8 mouse cellular contexts compared by ENCODE assay signal in the genomic region with DNA sequence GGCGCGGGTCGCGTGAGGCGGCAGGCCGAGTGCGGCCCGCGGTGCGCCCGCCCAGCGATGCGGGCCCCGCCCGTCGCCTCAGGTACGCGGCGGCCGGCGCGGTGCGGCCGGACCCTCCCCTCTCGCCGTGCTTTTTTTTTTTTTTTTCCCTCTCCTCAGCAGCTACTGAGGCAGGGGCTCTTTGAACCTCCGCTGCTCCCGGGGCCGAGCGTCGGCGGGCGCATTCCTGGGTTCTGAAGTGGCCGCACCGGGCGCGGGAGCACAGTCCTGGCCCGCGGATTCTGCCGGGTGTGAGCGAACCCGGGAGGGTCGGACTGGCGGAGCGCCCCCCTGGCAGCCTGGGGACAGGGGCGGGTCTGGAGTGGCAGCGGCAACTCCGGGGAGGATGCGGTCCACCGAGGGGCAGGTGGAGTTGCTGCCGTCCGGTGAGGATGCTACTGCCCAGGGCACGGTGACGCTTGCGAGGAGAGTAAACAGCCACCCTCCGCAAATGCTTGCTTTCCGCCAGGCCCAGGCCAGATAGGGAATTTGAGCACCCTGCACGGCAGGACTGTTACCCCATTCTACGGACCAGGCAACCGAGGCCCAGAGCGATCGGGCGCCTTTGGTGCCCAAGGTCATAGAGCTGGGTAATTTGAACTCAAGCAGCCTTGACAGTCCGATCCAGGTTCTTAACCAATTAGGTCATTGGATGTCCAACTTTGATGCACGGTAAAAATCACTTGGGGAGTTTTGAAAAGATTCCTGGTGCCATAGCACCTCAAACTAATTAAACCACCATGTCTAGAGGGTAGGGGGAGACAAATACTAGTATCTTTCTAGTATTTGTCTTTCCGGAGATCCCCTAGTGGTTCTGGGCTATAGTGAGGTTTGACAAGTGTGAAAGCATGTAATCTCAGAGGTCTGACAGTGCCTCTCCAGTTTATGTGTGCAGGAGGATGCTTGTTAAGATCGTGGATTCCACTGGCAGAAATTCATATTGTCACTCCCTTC. TPM values are rescaled to one million over a fixed set of nuclear protein-coding genes. Genes with fewer than 3 reads are reported as not detected.
A peak's percentile ranks its signal among the peaks of the same experiment; 100 is the strongest.
DNase-seq lines count a peak whose midpoint lies in the region; ATAC-seq and TF ChIP-seq lines count a peak whose summit lies in the region.

No protein-coding gene starts in this region.

- no peak for TF ChIP-seq EP300 in liver, embryonic 14.5 days (IDR thresholded peaks at IDR 0.05; ENCODE audit: low read depth)
- no peak for TF ChIP-seq EP300 in stomach, postnatal 0 days (optimal IDR thresholded peaks at IDR 0.05)

- DNase-seq in 3134 (ENCODE audit: extremely low read depth, insufficient read length, low spot score) (peak; percentile 71), R1 (ENCODE audit: low read depth, low spot score) (peak; percentile 72)
- DNase-seq in cerebellum, postnatal 36 days: peak; percentile 36 to 43
- peak; percentile 55 for DNase-seq in gastrocnemius, postnatal 10 days
- no peak for DNase-seq in liver, embryonic 14.5 days (ENCODE audit: low read depth in 3 of 3, low spot score in 3 of 3)
- peak; percentile 42 for DNase-seq in neural tube, embryonic 11.5 days (ENCODE audit: low spot score)
- peak; percentile 62 for DNase-seq in stomach, postnatal 0 days (ENCODE audit: low spot score)

- 0 out of 2 replicates have a peak, but pooled peaks have one; percentile 11 for TF ChIP-seq CTCF in liver, embryonic 14.5 days (IDR thresholded peaks at IDR 0.05; ENCODE audit: low read depth)
- peak; percentile 30; the same call in 1 of the 2 replicates for TF ChIP-seq CTCF in stomach, postnatal 0 days (IDR thresholded peaks at IDR 0.05; ENCODE audit: low read depth)

- peak overlapping the region; percentile 84 to 99 for H3K4me3 ChIP-seq in liver, embryonic 14.5 days (ENCODE audit: insufficient read depth in 1 of 2, low read depth in 2 of 2, low read length in 2 of 2)
- H3K4me3 ChIP-seq in neural tube, embryonic 11.5 days (ENCODE audit: low read depth, low read length): peak overlapping the region; percentile 91
- H3K4me3 ChIP-seq in stomach, postnatal 0 days (ENCODE audit: low read depth, low read length): peak overlapping the region; percentile 85

- peak overlapping the region; percentile 67 for H3K27ac ChIP-seq in liver, embryonic 14.5 days
- H3K27ac ChIP-seq in neural tube, embryonic 11.5 days (ENCODE audit: low read depth, low read length): peak overlapping the region; percentile 81; the same call in 1 of the 2 replicates
- H3K27ac ChIP-seq in stomach, postnatal 0 days (replicated peaks): peak overlapping the region; percentile 93

- no peaks in the 10 kb centered on the region for H3K36me3 ChIP-seq in liver, embryonic 14.5 days (replicated peaks; ENCODE audit: control insufficient read depth, insufficient read depth, low read depth)
- no peaks in the 10 kb centered on the region for H3K36me3 ChIP-seq in neural tube, embryonic 11.5 days (ENCODE audit: control insufficient read depth, insufficient read depth, low read length)
- H3K36me3 ChIP-seq in stomach, postnatal 0 days (ENCODE audit: control insufficient read depth, insufficient read depth, low read length): no peaks in the 10 kb centered on the region

- peak overlapping the region; percentile 97 for H3K9ac ChIP-seq in liver, embryonic 14.5 days (replicated peaks)
- H3K9ac ChIP-seq in neural tube, embryonic 11.5 days (ENCODE audit: low read length): peak overlapping the region; percentile 84
- peak overlapping the region; percentile 91 for H3K9ac ChIP-seq in stomach, postnatal 0 days (ENCODE audit: low read length)

- no peaks in the 10 kb centered on the region for H3K27me3 ChIP-seq in liver, embryonic 14.5 days (ENCODE audit: control insufficient read depth, insufficient read depth, low read length)
- H3K27me3 ChIP-seq in neural tube, embryonic 11.5 days (ENCODE audit: control insufficient read depth, insufficient read depth, low read length): no peaks in the 10 kb centered on the region
- H3K27me3 ChIP-seq in stomach, postnatal 0 days (ENCODE audit: control insufficient read depth, insufficient read depth, low read length): no peaks in the 10 kb centered on the region

- WGBS in liver, embryonic 14.5 days (ENCODE audit: insufficient replicate concordance): 2% methylated on average over 61 of the region's 67 CpGs
- 5% methylated on average over 45 of the region's 67 CpGs for WGBS in neural tube, embryonic 11.5 days
- WGBS in stomach, postnatal 0 days: 2% methylated on average over 42 of the region's 67 CpGs

- H3K4me1 ChIP-seq in liver, embryonic 14.5 days (replicated peaks; ENCODE audit: control insufficient read depth in 2 of 2, insufficient read depth in 2 of 2, low read length in 1 of 2): peaks cover 23 to 29% of the 10 kb centered on the region in 2 experiments
- peaks cover 7% of the 10 kb centered on the region for H3K4me1 ChIP-seq in neural tube, embryonic 11.5 days (ENCODE audit: control insufficient read depth, insufficient read depth, low read length)
- H3K4me1 ChIP-seq in stomach, postnatal 0 days (replicated peaks; ENCODE audit: control insufficient read depth, insufficient read depth): 0 out of 2 replicates have a peak, but pooled peaks cover 5% of the 10 kb centered on the region

- peak; percentile 25 for ATAC-seq in inflammation-experienced regulatory T-cells, adult 6 months
- peak; percentile 83 for ATAC-seq in liver, embryonic 14.5 days (ENCODE audit: insufficient read depth)
- ATAC-seq in neural tube, embryonic 11.5 days (ENCODE audit: insufficient read depth, low FRiP score, low TSS enrichment): peak; percentile 32
- peak; percentile 41 for ATAC-seq in stomach, postnatal 0 days (ENCODE audit: low FRiP score, low TSS enrichment)

- peak overlapping the region; percentile 97 for H3K4me2 ChIP-seq in liver, embryonic 14.5 days (ENCODE audit: low read depth)
- H3K4me2 ChIP-seq in neural tube, embryonic 11.5 days (ENCODE audit: low read depth): peak overlapping the region; percentile 92
- peak overlapping the region; percentile 90 for H3K4me2 ChIP-seq in stomach, postnatal 0 days (replicated peaks; ENCODE audit: low read depth)

- no peaks in the 10 kb centered on the region for H3K9me3 ChIP-seq in liver, embryonic 14.5 days (ENCODE audit: control insufficient read depth, low read length)
- H3K9me3 ChIP-seq in neural tube, embryonic 11.5 days (ENCODE audit: control insufficient read depth, low read length): no peaks in the 10 kb centered on the region
- H3K9me3 ChIP-seq in stomach, postnatal 0 days (ENCODE audit: control insufficient read depth, low read length): no peaks in the 10 kb centered on the region

RNA-seq across cellular contexts. Expression of a gene that starts 0.7 kb away (rescaled TPM):
- total RNA-seq in gastrocnemius, postnatal 10 days (2021): 10 to 100 TPM; 19.1 to 26.0 TPM
- polyA plus RNA-seq in inflammation-experienced regulatory T-cells, adult 6 months (2017; shearing (Covaris generic)): 10 to 100 TPM; 13.3 to 18.2 (median 13.8) TPM
- 3.4 and 4.7 TPM in 2 replicates for polyA plus RNA-seq in liver, embryonic 14.5 days (2012; rRNA removed)
- polyA plus RNA-seq in liver, embryonic 14.5 days (2014; fragmentation: Nextera tagmentation; extraction: Ambion mirVana): 5.5 and 5.6 TPM in 2 replicates
- polyA plus RNA-seq in neural tube, embryonic 11.5 days (2014; fragmentation: Nextera tagmentation; extraction: Ambion mirVana): 23.1 and 24.8 TPM in 2 replicates
- 11.4 and 14.1 TPM in 2 replicates for polyA plus RNA-seq in stomach, postnatal 0 days (2015; fragmentation: Nextera tagmentation; extraction: Ambion mirVana)

RNA-seq across cellular contexts. Expression of a gene that starts 34.9 kb away (rescaled TPM):
- total RNA-seq in gastrocnemius, postnatal 10 days (2021): 1 to 10 TPM in 1 of 2 experiments, under 1 TPM in 1; 0.68 to 1.1 TPM
- polyA plus RNA-seq in inflammation-experienced regulatory T-cells, adult 6 months (2017; shearing (Covaris generic)): under 1 TPM in 2 of 3 experiments, not detected in 1; 0.10 to 0.11 TPM
- polyA plus RNA-seq in liver, embryonic 14.5 days (2012; rRNA removed): 2.0 and 2.4 TPM in 2 replicates
- polyA plus RNA-seq in liver, embryonic 14.5 days (2014; fragmentation: Nextera tagmentation; extraction: Ambion mirVana): 0.42 and 0.63 TPM in 2 replicates
- polyA plus RNA-seq in neural tube, embryonic 11.5 days (2014; fragmentation: Nextera tagmentation; extraction: Ambion mirVana): 39.6 and 42.3 TPM in 2 replicates
- polyA plus RNA-seq in stomach, postnatal 0 days (2015; fragmentation: Nextera tagmentation; extraction: Ambion mirVana): 3.3 and 3.7 TPM in 2 replicates

Comparison
In these comparisons a context has a peak if more than half of its experiments do, and no peak if none do; other contexts are left out.
1. DNase-seq: peak in 3134 (single experiment), R1 (single experiment), cerebellum, postnatal 36 days (2 of 2), gastrocnemius, postnatal 10 days (single experiment), neural tube, embryonic 11.5 days (single experiment) and stomach, postnatal 0 days (single experiment); none in liver, embryonic 14.5 days (0 of 3).
2. ATAC-seq: peak in every context shown above with its lines; median percentile 83 in liver, embryonic 14.5 days; 41 in stomach, postnatal 0 days; 32 in neural tube, embryonic 11.5 days; 25 in inflammation-experienced regulatory T-cells, adult 6 months.
3. Peak in every context shown above with its lines, with median percentiles within 50 percentile points of each other: H3K27ac ChIP-seq, H3K4me2 ChIP-seq, H3K4me3 ChIP-seq and H3K9ac ChIP-seq.